Mouse (Mus musculus) B cell, adult 2 months (primary cell): Measurements from ENCODE around the gene Dusp12.

Experiments used
- DNase-seq, 2 experiments: peaks; one replicate each; pipeline ENCODE4 v3.0.0; 2022

Gene Dusp12

DNA sequence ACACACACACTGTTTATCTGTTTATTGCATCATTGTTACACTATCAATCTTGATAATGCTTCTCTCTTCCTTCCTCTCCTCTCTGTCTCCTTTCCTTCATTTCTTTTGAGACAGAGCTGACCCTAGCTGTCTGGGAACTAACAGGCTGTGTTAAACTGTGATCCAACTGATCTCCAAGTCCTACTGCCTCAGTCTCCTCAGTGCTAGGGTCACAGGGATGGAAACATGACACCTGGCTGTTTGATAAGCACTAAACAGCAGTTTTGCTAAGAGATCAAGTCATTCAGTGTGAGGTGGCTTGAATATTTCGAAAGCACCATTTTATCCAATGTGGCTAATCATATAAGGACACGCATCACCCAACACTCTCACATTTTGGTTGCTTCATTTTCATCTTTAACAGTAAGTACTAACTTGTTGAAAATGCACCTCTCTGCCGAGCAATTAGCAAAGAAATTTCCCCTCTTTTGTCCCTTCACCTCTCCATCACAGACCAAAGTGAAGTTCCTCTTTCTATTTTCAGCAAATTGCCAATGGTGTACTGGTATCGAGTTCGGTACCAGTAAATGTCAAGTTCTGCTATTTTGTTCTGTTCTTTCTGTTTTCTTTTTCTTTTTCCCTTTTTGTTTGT lies 11.4 kb upstream of the Dusp12 start:
- peak; percentile 35 to 43 for DNase-seq

GRCm38 (mm10) chr1:170894603-170895602 lies 9.6 kb upstream of the Dusp12 start:
- peak; percentile 49 to 50 for DNase-seq

- no peak for DNase-seq
These were observed 6.9 kb upstream of the Dusp12 start for GRCm38 (mm10) chr1:170892279-170892678.

- no peak for DNase-seq
These were observed 6.3 kb upstream of the Dusp12 start for GRCm38 (mm10) chr1:170891646-170892045.

- no peak for DNase-seq
These were observed 4.0 kb upstream of the Dusp12 start for GRCm38 (mm10) chr1:170889310-170889709.

DNA sequence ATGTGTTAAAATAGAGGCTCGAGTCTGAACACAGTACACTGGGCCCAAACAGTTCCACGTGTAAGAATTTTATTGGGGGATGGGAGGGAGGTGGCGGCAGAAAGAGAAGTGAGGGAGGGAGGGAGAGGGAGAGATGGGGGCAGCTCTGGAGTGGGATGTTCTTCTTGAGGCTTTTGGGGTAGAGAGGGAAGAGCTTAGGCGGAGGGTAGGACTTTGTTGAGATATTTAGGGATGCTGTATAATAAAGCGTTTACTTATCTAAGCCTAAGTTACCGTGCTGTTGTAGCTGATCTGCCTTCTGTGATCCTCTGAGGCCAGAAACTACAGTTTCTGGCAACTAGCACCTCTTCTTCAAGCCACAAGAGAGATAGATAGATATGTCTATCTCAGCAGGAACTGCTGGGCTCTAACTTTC lies 711 bp upstream of the Dusp12 start:
- DNase-seq = no peak

- no peak for DNase-seq
These were observed 950 bp downstream of the Dusp12 start for GRCm38 (mm10) chr1:170884390-170884789.

- no peak for DNase-seq
These were observed 2.3 kb downstream of the Dusp12 start for GRCm38 (mm10) chr1:170882915-170883485.

GRCm38 (mm10) chr1:170876906-170877305 lies 8.4 kb downstream of the Dusp12 start:
- DNase-seq = no peak

GRCm38 (mm10) chr1:170875676-170876075 lies 9.7 kb downstream of the Dusp12 start:
- DNase-seq = no peak

- no peak for DNase-seq
These were observed 13.4 kb downstream of the Dusp12 start for GRCm38 (mm10) chr1:170871961-170872360.

GRCm38 (mm10) chr1:170871402-170871801 lies 13.9 kb downstream of the Dusp12 start:
- no peak for DNase-seq

GRCm38 (mm10) chr1:170868905-170869283 lies 16.4 kb downstream of the Dusp12 start:
- DNase-seq = no peak

DNA sequence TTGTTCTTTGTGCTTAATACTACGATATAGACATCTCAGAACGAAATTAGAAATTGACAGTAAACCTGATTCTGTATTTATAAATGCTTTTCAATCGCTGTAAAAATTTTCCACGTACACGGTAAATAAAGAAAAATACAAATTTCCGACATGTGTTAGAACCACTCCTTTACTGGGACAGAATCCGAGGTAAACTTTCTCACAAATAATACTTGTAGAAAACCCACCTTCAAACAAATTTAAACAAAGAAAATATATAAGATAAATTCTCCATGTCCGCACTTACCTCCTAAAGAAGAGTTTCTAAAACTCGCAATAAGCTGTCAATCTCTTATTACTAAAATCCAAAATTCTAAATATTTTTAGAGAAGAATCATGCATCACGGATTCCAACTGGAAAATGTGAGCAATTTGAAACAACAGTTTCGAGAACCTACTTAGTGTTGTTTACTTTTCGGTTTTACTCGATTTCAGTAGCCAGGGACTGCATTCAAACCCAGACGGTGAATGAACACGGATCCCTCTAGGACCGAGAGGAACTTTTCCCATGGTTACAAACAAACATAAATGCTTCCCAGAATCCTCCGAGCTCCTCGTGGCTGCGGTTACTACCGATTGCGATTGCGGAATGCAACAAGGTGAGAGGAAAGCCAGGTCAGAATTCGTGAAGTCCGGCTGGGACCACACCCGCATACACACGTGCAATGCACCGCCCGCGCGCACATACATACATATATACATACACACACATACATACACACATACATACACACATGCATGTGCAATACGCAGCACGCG lies 17.0 kb downstream of the Dusp12 start:
- DNase-seq = peak; percentile 53 to 63

GRCm38 (mm10) chr1:170867691-170868105 lies 17.6 kb downstream of the Dusp12 start, which contains the start of gene Atf6:
Gene Atf6, minus strand, starts transcription at chr1:170867771.
- peak; percentile 96 to 97 for DNase-seq

DNA sequence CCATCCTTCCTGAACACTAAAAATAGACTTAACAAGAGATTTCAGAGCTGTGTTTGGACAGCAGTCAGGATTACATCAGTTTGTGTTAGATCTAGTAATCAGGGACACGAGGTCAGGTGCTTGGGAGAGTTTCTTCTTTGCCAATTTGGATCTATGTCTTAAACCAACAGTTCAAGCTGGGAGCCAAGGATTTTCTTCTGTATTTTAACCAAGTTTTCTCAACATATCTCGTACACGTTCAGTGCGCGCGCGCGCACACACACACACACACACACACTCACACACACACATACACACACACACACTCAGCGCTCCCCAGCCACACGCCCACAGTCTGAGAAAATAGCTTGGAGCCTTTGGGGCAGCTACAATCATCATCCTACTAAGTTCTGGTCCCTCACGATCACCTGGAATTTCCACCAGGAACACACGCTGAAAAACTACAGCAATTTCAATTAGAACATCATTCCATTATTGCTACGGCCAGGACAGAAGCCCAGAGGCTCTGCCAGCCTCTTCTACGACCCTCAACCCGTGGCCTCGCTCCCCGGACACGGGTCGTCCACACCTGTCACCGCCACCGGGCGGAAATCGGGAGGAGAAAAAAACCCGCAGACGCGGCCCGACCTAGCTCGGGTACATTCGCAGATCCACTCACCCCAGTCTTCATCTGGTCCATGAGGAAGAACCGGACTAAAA lies 18.2 kb downstream of the Dusp12 start:
- DNase-seq = peak in 1 of 2 experiments; percentile 30

GRCm38 (mm10) chr1:170865406-170865805 lies 19.9 kb downstream of the Dusp12 start:
- no peak for DNase-seq

GRCm38 (mm10) chr1:170864754-170865153 lies 20.6 kb downstream of the Dusp12 start:
- peak; percentile 40 to 52 for DNase-seq

- DNase-seq = no peak
These were observed 21.1 kb downstream of the Dusp12 start for GRCm38 (mm10) chr1:170864234-170864633.

GRCm38 (mm10) chr1:170863033-170863432 lies 22.3 kb downstream of the Dusp12 start:
- DNase-seq = no peak

GRCm38 (mm10) chr1:170862435-170862717 lies 23.0 kb downstream of the Dusp12 start:
- DNase-seq = no peak
